Mouse (Mus musculus) heart, postnatal 0 days (tissue): ENCODE measurements around the gene Zfp612.

ENCODE experiments used
- CTCF ChIP-seq: IDR thresholded peaks from 2 replicates; pipeline ENCODE4 v1.5.1; 2016; ENCODE audit warnings: antibody characterized with exemption, control low read depth, low read depth
- EP300 ChIP-seq: IDR thresholded peaks from 2 replicates; pipeline ENCODE4 v1.6.1; 2016; ENCODE audit warnings: antibody characterized with exemption, low read depth

- TF ChIP-seq CTCF (no peak), EP300 (no peak)
Measured at GRCm38 (mm10) chr8:110051208-110051607, 28.3 kb upstream of the Zfp612 start.
